Mouse (Mus musculus) brain, embryonic 18.5 days (tissue): ENCODE measurements around the gene Fbxw25.
"Not testable (repeated sequence)": the region's sequence is repeated elsewhere in the genome, so short reads cannot be mapped to it uniquely, and the experiment has no call there.

Source experiments
- DNase-seq: peaks from one replicate; pipeline ENCODE4 v3.0.0-alpha.2; 2012; ENCODE audit warnings: low read depth, low spot score

Fbxw25 gene

DNA sequence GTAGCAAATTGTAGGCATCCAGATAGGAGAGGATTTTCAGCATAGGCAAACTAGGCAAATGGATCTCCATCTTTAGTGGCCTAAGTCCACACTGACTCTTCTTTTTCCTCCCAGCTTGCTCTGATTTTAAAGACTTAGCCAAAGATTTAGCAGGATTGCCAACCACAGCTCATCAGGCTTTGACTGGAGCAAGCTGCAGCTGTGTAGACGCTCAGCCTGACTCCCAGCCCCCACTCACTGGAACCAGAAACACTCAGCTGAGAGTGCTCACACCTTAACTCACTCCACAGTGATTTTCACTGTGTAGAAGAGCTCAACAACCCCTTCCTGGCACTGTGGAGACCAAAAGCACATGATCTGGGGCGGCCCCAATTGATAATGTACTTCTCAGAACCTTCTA is at the start of gene Fbxw25:
Gene Fbxw25, minus strand, starts transcription at position 101 of the 400 bp plus-strand sequence.
- not testable (repeated sequence) for DNase-seq

DNA sequence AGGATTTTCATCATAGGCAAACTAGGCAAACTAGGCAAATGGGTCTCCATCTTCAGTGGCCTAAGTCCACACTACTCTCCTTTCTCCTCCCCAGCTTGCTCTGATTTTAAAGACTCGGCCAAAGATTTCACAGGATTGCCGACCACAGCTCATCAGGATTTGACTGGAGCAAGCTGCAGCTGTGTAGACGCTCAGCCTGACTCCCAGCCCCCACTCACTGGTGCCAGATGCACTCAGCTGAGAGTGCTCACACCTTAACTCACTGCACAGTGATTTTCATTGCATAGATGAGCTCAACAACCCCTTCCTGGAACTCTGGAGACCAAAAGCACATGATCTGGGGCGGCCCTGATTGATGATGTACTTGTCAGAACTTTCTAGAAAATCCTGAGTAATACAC is 38.1 kb upstream of the Fbxw25 start, which contains the start of gene Fbxw18:
Gene Fbxw18, minus strand, starts transcription at position 101 of the 400 bp plus-strand sequence.
- not testable (repeated sequence) for DNase-seq

DNA sequence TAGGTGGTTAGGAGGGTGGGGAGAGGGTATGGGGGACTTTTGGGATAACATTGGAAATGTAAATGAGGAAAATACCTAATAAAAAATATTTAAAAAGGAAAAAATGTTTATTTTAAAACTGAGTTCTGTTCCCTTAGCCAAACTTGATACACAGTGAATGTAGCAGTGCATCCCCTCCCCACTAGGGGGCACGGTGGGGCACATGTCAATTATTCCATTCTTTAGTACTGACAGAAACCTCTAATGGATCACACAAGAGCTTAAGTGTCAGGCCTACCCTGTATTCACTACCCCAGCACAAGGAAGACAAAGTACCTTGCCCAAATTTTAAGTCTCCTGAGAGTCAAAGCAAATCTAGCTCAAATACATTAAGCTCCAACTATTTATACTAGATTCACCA is 20.8 kb upstream of the Fbxw25 start:
- DNase-seq: no peak

DNA sequence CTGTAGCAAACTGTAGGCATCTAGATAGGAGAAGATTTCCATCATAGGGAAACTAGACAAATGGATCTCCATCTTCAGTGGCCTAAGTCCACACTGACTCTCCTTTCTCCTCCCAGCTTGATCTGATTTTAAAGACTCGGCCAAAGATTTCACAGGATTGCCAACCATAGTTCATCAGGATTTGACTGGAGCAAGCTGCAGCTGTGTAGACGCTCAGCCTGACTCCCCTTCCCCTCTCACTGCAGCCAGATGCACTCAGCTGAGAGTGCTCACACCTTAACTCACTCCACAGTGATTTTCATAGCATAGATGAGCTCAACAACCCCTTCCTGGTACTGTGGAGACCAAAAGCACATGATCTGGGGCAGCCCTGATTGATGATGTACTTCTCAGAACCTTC is 38.5 kb downstream of the Fbxw25 start, which contains the start of gene Fbxw24:
Gene Fbxw24, minus strand, starts transcription at position 101 of the 400 bp plus-strand sequence.
- DNase-seq: not testable (repeated sequence)

DNA sequence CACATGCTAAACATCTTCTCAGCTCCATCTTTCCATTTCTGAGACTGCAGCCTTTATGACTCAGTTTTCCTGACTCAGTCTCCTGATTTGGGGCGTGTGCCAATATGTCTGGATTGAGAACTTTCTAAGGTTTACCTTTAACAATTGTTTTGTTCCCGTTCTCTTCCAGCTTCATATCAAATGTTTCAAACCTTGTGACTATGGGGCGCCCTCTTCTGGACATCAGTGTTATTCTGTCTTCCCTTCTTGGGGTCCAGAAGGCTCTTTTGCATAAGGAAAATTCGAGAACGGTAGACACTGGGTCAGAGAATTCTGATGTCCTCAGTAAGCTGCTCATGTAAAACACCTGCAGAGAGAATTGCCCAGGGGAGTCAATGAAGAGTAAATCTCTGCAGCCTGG is 57.6 kb downstream of the Fbxw25 start:
- not testable (repeated sequence) for DNase-seq

DNA sequence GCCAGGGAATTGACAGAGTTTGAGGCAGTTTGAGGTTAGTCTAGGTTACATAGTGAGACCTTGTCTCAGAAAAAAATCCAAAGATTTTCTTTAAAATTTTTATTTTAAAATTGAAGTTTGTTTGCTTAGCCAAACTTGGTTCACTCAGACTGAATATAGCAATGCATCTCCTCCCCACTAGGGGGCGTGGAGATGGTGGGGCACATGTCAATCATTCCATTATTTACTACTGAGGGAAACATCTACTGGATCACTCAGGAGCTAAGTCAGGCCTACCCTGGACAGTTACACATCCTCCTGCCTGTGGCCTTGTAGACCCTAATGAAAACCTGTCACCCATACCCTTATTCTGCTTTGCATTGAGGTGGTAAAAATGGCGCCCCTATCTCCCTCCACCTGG is 62.3 kb downstream of the Fbxw25 start:
- DNase-seq: not testable (repeated sequence)

DNA sequence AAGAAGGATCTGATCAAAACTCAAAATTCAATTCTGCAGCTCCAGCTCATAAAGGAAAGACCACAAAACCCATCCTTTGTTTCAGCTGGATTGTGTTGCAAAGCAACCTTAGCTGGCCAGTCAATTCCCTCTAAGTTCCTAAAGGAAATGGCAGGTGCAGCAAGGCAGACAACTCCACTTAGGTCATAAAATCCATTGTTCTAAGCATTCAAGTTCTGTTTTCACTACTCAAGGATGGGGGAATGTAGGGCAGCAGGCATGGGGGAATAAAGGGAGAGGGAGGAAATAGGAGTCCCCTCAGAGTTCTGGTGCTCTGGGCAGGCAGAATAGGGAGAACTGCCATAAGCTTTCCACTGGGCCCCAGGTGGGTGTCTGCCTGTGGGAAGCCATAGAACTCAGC is 67.2 kb downstream of the Fbxw25 start:
- no peak for DNase-seq
